16 mouse cellular contexts compared by ENCODE assay signal in the genomic region with DNA sequence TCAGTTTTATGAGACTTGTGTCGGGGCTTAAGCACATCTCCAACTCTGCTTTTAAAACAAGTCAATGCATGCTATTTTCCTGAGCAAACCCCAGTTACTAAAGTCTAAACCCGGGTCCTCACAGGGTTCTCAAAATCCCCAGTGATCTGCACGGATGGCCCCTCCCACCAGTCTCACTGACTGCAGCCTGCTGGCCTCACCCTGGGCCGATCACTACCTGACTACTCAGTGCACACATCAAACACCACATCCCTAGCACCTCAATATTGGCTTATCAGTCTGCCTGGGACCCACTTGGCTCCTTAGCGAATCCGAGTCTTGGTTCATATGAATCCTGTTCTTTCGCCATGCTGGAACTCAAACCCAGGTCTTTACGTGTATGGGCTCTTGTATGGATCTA.
"Had no signal": no experiment of that assay in that cellular context is flagged by ENCODE, and none has a peak within 500 bp of the region (broad histone marks: within the 10 kb centered on the region; RNA-seq: fewer than 3 reads in every experiment).

No protein-coding gene starts in this region.

- H3K36me3 ChIP-seq: midbrain, embryonic 12.5 days; neural tube, embryonic 13.5 days; neural tube, embryonic 15.5 days had no signal

- H3K27me3 ChIP-seq: midbrain, embryonic 12.5 days; neural tube, embryonic 13.5 days; neural tube, embryonic 15.5 days had no signal

- H3K4me3 ChIP-seq: midbrain, embryonic 12.5 days; neural tube, embryonic 13.5 days; neural tube, embryonic 15.5 days had no signal

- H3K9me3 ChIP-seq: midbrain, embryonic 12.5 days; neural tube, embryonic 13.5 days; neural tube, embryonic 15.5 days had no signal

- H3K9ac ChIP-seq: lung, embryonic 14.5 days; midbrain, embryonic 12.5 days; neural tube, embryonic 13.5 days; neural tube, embryonic 15.5 days had no signal

- H3K4me2 ChIP-seq: lung, embryonic 14.5 days; midbrain, embryonic 12.5 days; neural tube, embryonic 13.5 days; neural tube, embryonic 15.5 days had no signal

- DNase-seq: lung, adult 18-20 months; lung, embryonic 14.5 days; lung, postnatal 10 days; midbrain, embryonic 14.5 days; retina, postnatal 1 day; right cerebral cortex, adult 18-20 months; right cerebral cortex, postnatal 25 days; right cerebral cortex, postnatal 4 days; spleen, adult 18-20 months; thymus, adult 18-20 months; thymus, postnatal 14 days; thymus, postnatal 36 days had no signal

- ATAC-seq: midbrain, embryonic 16.5 days had no signal

- H3K27ac ChIP-seq: midbrain, embryonic 12.5 days; neural tube, embryonic 13.5 days; neural tube, embryonic 15.5 days had no signal
